Mouse (Mus musculus) embryonic facial prominence, embryonic 11.5 days (tissue): ENCODE measurements around the gene Cdpf1. TPM values are rescaled to one million over a fixed set of nuclear protein-coding genes. Genes with fewer than 3 reads are reported as not detected.

Experiments
- polyA plus RNA-seq: library from polyadenylated mRNA; unstranded; fragments of >200 nt; fragmentation: Nextera tagmentation; extraction: Ambion mirVana; gene quantifications from 2 replicates; pipeline ENCODE4 v1.2.1, GENCODE M21; 2014

Cdpf1 gene
- polyA plus RNA-seq, 1 experiment from 2014 or later: 22.1 TPM

Other genes with a start within 250 kb of the Cdpf1 start
- 20.3 and 28.5 TPM in 2 replicates for gene Wnt7b, start 229.2 kb downstream of the Cdpf1 start, polyA plus RNA-seq
- 0.28 and 1.4 TPM in 2 replicates for gene Ppara, start 76.7 kb downstream of the Cdpf1 start, polyA plus RNA-seq
- gene Pkdrej, start 10.0 kb upstream of the Cdpf1 start, polyA plus RNA-seq: 0.11 TPM in 1 of 2 replicates, not detected in the other
- 3.2 and 3.8 TPM in 2 replicates for gene Ttc38, start 20.6 kb upstream of the Cdpf1 start, polyA plus RNA-seq
- gene Gtse1, start 48.0 kb upstream of the Cdpf1 start, polyA plus RNA-seq: 35.7 and 38.0 TPM in 2 replicates
- 30.7 and 31.6 TPM in 2 replicates for gene Trmu, start 67.6 kb upstream of the Cdpf1 start, polyA plus RNA-seq
- 2.0 and 2.1 TPM in 2 replicates for gene Celsr1, start 222.1 kb upstream of the Cdpf1 start, polyA plus RNA-seq
- gene Gramd4, start 246.0 kb upstream of the Cdpf1 start, polyA plus RNA-seq: 6.3 and 6.9 TPM in 2 replicates